In the genomic region with DNA sequence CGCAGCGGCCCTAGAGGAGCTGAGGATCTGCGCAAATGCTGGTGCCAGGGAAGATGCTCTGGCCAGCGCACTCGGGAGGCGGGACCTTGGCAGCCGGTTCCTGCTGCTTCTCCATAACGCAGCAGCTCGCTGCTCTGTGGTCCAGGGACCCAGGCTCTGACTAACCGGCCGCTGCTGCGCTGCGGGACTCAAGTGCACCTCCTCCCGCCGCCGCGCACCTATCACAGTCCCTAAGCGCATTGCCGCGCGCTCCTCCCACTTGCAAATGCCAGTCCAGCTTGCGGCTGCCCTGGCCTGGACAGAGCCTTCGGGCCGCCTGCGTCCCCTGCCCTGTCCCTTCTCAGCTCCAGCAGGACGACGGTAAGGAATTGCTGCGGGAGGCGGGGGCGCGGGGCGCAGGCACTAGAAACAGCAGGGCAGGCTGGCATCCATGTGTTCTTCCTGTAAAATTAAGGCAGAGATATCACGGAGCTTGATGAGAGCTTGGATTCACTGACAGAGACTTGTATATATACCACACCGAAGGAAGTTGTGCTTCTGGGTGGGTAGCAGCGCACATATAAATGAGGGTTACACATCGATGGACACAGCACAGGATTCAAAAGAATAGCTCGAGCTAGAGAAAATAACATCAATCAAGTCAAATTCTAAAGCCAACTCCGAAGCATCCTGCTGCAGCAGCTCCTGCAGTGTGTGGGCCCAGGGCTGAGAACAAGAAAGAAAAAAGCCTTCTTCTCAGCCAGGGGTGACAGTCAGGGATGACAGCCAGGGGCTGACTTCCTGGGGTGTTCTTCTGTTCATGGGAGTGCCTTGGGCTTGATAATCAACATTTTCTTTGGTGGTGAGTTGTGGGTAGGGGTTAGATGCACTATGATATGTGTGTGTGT, we compare ENCODE assay signal across 7 mouse cellular contexts. TPM values are rescaled to one million over a fixed set of nuclear protein-coding genes. Genes with fewer than 3 reads are reported as not detected.
DNase-seq lines count a peak whose midpoint lies in the region; ATAC-seq lines count a peak whose summit lies in the region.

No protein-coding gene starts in this region.

- no peaks in the 10 kb centered on the region for H3K36me3 ChIP-seq in forebrain, embryonic 15.5 days
- no peaks in the 10 kb centered on the region for H3K36me3 ChIP-seq in hindbrain, embryonic 15.5 days
- H3K36me3 ChIP-seq in midbrain, embryonic 12.5 days, result no peaks in the 10 kb centered on the region
- H3K36me3 ChIP-seq in stomach, embryonic 15.5 days, result no peaks in the 10 kb centered on the region

- peaks cover 8% of the 10 kb centered on the region; the same call in 1 of the 2 replicates for H3K27me3 ChIP-seq in forebrain, embryonic 15.5 days
- H3K27me3 ChIP-seq in hindbrain, embryonic 15.5 days, result peaks cover 8% of the 10 kb centered on the region; the same call in 1 of the 2 replicates
- peaks cover 52% of the 10 kb centered on the region for H3K27me3 ChIP-seq in midbrain, embryonic 12.5 days
- H3K27me3 ChIP-seq in stomach, embryonic 15.5 days (replicated peaks), result peaks cover 28% of the 10 kb centered on the region

- peaks cover 17% of the 10 kb centered on the region for H3K4me1 ChIP-seq in forebrain, embryonic 15.5 days
- H3K4me1 ChIP-seq in hindbrain, embryonic 15.5 days (replicated peaks), result peaks cover 25% of the 10 kb centered on the region
- peaks cover 25% of the 10 kb centered on the region; the same call in 1 of the 2 replicates for H3K4me1 ChIP-seq in midbrain, embryonic 12.5 days
- H3K4me1 ChIP-seq in stomach, embryonic 15.5 days, result peaks cover 5% of the 10 kb centered on the region; the same call in 1 of the 2 replicates

- H3K4me2 ChIP-seq in forebrain, embryonic 15.5 days (replicated peaks), result peak overlapping the region; percentile 89
- peak overlapping the region; percentile 84 for H3K4me2 ChIP-seq in hindbrain, embryonic 15.5 days
- H3K4me2 ChIP-seq in midbrain, embryonic 12.5 days (replicated peaks), result peak overlapping the region; percentile 85
- peak overlapping the region; percentile 66 for H3K4me2 ChIP-seq in stomach, embryonic 15.5 days

- H3K9ac ChIP-seq in forebrain, embryonic 15.5 days (replicated peaks), result peak overlapping the region; percentile 54
- H3K9ac ChIP-seq in hindbrain, embryonic 15.5 days, result peak overlapping the region; percentile 58
- H3K9ac ChIP-seq in midbrain, embryonic 12.5 days (replicated peaks), result peak overlapping the region; percentile 53; the same call in 1 of the 2 replicates
- H3K9ac ChIP-seq in stomach, embryonic 15.5 days, result no peak overlapping the region

- no peak overlapping the region for H3K27ac ChIP-seq in forebrain, embryonic 15.5 days (replicated peaks)
- peak overlapping the region; percentile 68 for H3K27ac ChIP-seq in hindbrain, embryonic 15.5 days (replicated peaks)
- H3K27ac ChIP-seq in midbrain, embryonic 12.5 days (replicated peaks), result no peak overlapping the region
- H3K27ac ChIP-seq in stomach, embryonic 15.5 days, result no peak overlapping the region

- DNase-seq in WW6 (ENCODE audit: low read depth, low spot score), result peak; percentile 14
- peak; percentile 69 to 78 for DNase-seq in cerebellum, adult 18-20 months
- peak; percentile 57 to 62 for DNase-seq in layer of hippocampus, postnatal 36 days

- no peaks in the 10 kb centered on the region for H3K9me3 ChIP-seq in forebrain, embryonic 15.5 days
- no peaks in the 10 kb centered on the region for H3K9me3 ChIP-seq in hindbrain, embryonic 15.5 days
- no peaks in the 10 kb centered on the region for H3K9me3 ChIP-seq in midbrain, embryonic 12.5 days
- H3K9me3 ChIP-seq in stomach, embryonic 15.5 days, result no peaks in the 10 kb centered on the region

- H3K4me3 ChIP-seq in forebrain, embryonic 15.5 days, result peak overlapping the region; percentile 50
- H3K4me3 ChIP-seq in hindbrain, embryonic 15.5 days, result peak overlapping the region; percentile 49
- H3K4me3 ChIP-seq in midbrain, embryonic 12.5 days, result peak overlapping the region; percentile 48
- H3K4me3 ChIP-seq in stomach, embryonic 15.5 days (replicated peaks), result peak overlapping the region; percentile 30

- peak; percentile 66 for ATAC-seq in forebrain, embryonic 15.5 days (replicated peaks)
- ATAC-seq in hindbrain, embryonic 15.5 days (ENCODE audit: low FRiP score, low read depth), result peak; percentile 83
- ATAC-seq in midbrain, embryonic 12.5 days (ENCODE audit: low FRiP score, low read depth), result peak; percentile 80
- peak; percentile 35; the same call in 1 of the 2 replicates for ATAC-seq in stomach, embryonic 15.5 days (ENCODE audit: insufficient read depth, low FRiP score, low read depth)

- 1% methylated on average over 38 of the region's 38 CpGs for WGBS in forebrain, embryonic 15.5 days
- under 1% methylated on average over 38 of the region's 38 CpGs for WGBS in hindbrain, embryonic 15.5 days
- 1% methylated on average over 38 of the region's 38 CpGs for WGBS in midbrain, embryonic 12.5 days
- WGBS in stomach, embryonic 15.5 days, result 4% methylated on average over 38 of the region's 38 CpGs

RNA-seq across cellular contexts. Expression of a gene that starts 45.4 kb away (rescaled TPM):
- 1.1 and 1.6 TPM in 2 replicates for polyA plus RNA-seq in forebrain, embryonic 15.5 days (2015; fragmentation: Nextera tagmentation; extraction: Ambion mirVana)
- polyA plus RNA-seq in hindbrain, embryonic 15.5 days (2015; fragmentation: Nextera tagmentation; extraction: Ambion mirVana), result 4.9 and 6.3 TPM in 2 replicates
- 10 to 100 TPM; 48.7 to 57.1 TPM for total RNA-seq in layer of hippocampus, postnatal 36 days (2021)
- 1.0 and 1.4 TPM in 2 replicates for polyA plus RNA-seq in midbrain, embryonic 12.5 days (2016; fragmentation: Nextera tagmentation; extraction: Ambion mirVana)
- polyA plus RNA-seq in stomach, embryonic 15.5 days (2015; fragmentation: Nextera tagmentation; extraction: Ambion mirVana), result 0.35 and 0.48 TPM in 2 replicates

Comparison
In these comparisons a context has a peak if more than half of its experiments do, and no peak if none do; other contexts are left out.
1. DNase-seq: peak in every context shown above with its lines; median percentile 74 in cerebellum, adult 18-20 months; 60 in layer of hippocampus, postnatal 36 days; 14 in WW6.